Mouse (Mus musculus): ENCODE results near the gene Zfp827. TPM values are rescaled to one million over a fixed set of nuclear protein-coding genes. Genes with fewer than 3 reads are reported as not detected.

Zfp827 gene
- polyA plus RNA-seq, 1 experiment from 2014 or later, result 5.8 TPM

DNA sequence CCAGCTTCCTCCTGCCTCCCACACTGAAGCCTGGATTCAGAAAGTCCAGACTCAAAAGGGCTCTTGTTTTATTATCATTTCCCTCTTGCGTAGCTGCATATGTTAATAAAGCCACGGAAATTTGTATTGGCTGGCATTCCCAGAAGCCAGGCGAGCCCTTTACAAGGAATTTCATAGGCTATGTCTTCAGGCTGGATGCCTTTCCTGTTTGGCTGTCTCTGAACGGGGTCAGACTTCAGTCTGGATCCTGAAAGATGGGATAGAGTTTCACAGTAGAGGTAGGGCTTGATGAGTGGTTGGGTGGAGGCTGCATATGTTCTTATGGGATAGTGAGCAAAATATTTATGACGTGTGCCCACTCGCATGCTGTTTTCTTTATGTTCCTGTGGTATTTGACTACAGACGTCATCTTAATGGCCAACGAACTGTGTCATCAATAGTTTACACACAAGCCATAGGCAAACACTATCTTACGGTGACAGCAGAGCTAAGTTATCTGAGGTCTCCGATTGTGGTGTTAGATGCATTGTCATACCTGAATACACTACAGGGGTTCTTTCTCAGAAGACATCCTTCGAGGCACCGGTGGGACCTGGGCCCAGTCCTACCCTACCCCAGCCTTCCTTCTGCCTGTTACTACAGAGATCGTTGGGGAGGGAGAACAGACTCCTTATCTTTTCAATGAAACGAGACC is 75.1 kb downstream of the Zfp827 start:
- H3K4me1 ChIP-seq, result peaks cover 9% of the 10 kb centered on the region; the same call in 1 of the 2 replicates
- H3K27me3 ChIP-seq (ENCODE audit: insufficient read depth, poor library complexity, severe bottlenecking), result no peaks in the 10 kb centered on the region
- H3K27ac ChIP-seq, result no peak overlapping the region
- peaks cover 27% of the 10 kb centered on the region for H3K36me3 ChIP-seq
- no peak overlapping the region for H3K4me3 ChIP-seq
- DNase-seq (ENCODE audit: low spot score), result no peak
- no peaks in the 10 kb centered on the region for H3K9me3 ChIP-seq
- WGBS, result 79% methylated on average over 14 of the region's 14 CpGs

DNA sequence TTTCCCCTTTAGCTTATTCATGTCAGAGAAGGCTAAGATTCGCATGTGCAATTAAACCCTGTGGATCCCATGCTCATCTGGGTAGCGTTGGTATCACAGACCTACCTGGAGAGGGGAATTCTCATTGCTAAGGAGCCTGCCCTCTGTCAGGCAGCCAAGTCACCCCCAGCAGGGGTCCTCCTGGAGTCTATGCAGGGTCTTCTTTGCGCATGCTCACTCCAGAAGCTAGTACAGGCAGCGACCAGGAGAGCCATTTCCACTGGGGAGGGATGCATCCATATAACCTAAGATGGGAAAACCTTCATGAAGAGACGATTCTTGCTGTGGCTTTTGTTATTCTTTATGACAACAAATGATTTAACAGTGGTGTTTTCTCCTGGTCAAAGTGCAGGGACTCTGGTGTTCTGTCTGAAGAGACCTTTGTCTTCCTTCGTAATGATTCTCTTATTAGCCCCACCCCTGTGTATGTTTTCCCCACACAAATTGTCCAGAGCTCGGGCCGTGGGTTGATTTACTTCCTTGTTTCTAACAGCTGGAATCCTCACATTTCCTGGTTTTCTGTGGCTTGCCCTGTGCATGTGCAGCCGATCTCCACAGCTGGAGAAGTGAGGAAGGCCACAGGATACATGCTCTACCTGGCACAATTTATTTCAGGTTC is 75.8 kb downstream of the Zfp827 start:
- H3K27ac ChIP-seq, result no peak overlapping the region
- whole genome bisulfite sequencing, result 82% methylated on average over 9 of the region's 9 CpGs
- DNase-seq (ENCODE audit: low spot score), result no peak
- H3K27me3 ChIP-seq (ENCODE audit: insufficient read depth, poor library complexity, severe bottlenecking), result no peaks in the 10 kb centered on the region
- peaks cover 9% of the 10 kb centered on the region; the same call in 1 of the 2 replicates for H3K4me1 ChIP-seq
- no peak overlapping the region for H3K4me3 ChIP-seq
- no peaks in the 10 kb centered on the region for H3K9me3 ChIP-seq
- peaks cover 33% of the 10 kb centered on the region for H3K36me3 ChIP-seq

DNA sequence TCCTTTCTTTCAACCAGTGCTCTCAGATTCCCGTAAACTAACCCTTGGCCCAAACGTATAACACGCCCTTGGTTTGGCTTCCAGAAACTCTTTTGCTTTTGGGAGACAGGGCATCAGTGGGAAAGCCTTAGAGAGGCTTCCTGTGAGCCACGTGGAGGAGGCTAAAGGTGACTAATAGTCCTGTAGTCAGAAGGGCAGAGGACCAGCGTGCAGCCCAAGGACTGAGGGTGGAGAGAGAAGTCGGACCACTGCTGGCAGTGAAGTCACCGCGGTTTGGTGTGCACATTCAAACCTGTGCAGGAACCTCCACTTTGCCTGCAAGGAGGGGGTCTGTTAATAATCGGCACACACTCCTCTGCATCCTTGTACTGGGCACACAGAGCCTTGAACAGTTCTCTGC is 76.4 kb downstream of the Zfp827 start:
- 83% methylated on average over 9 of the region's 9 CpGs for WGBS
- Histone ChIP-seq H3K4me3 (no peak overlapping the region), H3K4me1 (peaks cover 9% of the 10 kb centered on the region; the same call in 1 of the 2 replicates), H3K27ac (no peak overlapping the region), H3K36me3 (peaks cover 34% of the 10 kb centered on the region), H3K9me3 (no peaks in the 10 kb centered on the region), H3K27me3 (ENCODE audit: insufficient read depth, poor library complexity, severe bottlenecking) (no peaks in the 10 kb centered on the region)
- no peak for DNase-seq (ENCODE audit: low spot score)

DNA sequence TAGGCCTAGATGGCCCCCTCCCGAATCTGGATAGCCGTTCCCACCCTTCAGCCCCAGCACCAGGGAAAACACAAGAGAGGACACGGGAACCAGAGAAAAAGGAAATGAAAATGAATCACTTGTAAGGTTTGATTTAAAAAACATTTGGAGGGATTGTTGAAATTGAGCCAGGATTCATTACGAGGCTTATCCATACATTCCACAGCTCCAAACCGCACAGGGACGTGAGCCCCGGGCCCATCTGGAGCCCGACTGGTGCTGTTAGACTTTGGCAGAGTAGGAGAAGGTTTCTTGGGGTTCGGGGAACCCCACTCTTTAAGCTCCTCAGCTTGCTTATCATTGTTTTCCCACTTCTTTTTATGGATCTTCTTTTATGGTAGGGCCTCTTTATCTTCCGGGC is 76.9 kb downstream of the Zfp827 start:
- no peak for DNase-seq (ENCODE audit: low spot score)

DNA sequence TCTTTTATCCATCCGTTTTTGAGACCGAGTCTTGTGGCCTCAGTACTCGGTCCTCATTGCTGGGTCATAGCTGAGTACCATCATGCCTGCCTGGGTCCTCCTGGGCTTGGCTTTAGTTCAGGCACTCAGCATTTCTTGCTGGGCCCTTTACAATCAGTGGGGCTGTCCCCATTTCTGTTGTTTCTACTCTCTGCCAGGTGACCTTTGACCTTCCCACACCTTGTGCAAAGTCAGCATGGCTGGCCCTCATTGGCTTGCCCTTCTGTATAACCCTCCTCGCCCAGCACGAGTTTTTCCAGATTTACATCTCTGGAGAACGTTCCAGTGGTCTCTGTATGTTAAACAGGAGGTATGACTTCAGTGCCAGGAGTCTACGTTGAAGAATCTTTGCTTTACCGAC is 83.2 kb downstream of the Zfp827 start:
- no peaks in the 10 kb centered on the region for H3K27me3 ChIP-seq (ENCODE audit: insufficient read depth, poor library complexity, severe bottlenecking)
- H3K27ac ChIP-seq, result no peak overlapping the region
- H3K36me3 ChIP-seq, result peaks cover 46% of the 10 kb centered on the region
- H3K9me3 ChIP-seq, result no peaks in the 10 kb centered on the region
- H3K4me3 ChIP-seq, result no peak overlapping the region
- 89% methylated on average over 8 of the region's 8 CpGs for WGBS
- no peak for DNase-seq (ENCODE audit: low spot score)
- peaks cover 15% of the 10 kb centered on the region for H3K4me1 ChIP-seq

More for the DNA sequence above, 76.9 kb downstream of the Zfp827 start:
- peaks cover 32% of the 10 kb centered on the region for H3K36me3 ChIP-seq
- peaks cover 9% of the 10 kb centered on the region; the same call in 1 of the 2 replicates for H3K4me1 ChIP-seq
- no peaks in the 10 kb centered on the region for H3K27me3 ChIP-seq (ENCODE audit: insufficient read depth, poor library complexity, severe bottlenecking)
- H3K27ac ChIP-seq, result no peak overlapping the region
- 81% methylated on average over 10 of the region's 10 CpGs for WGBS
- no peaks in the 10 kb centered on the region for H3K9me3 ChIP-seq
- H3K4me3 ChIP-seq, result no peak overlapping the region

DNA sequence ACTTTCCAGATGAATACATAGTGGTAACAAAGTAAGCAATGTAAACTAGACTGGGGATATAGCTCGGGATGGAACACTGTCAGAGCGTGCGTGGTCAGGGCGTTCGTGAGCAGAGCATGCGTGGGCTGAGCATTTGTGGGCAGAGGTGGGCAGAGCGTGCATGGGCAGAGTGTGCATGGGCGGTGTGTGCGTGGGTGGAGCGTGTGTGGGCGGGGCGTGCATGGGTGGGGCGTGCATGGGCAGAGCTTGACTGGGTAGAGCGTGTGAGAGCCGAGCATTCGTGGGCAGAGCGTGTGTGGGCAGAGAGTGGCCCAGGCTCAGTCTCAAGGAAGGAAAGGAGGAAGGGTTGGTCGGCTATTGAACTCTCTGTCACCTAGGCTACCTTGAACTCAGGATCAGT is 84.2 kb downstream of the Zfp827 start:
- H3K27ac ChIP-seq, result no peak overlapping the region
- WGBS, result 94% methylated on average over 18 of the region's 18 CpGs
- H3K4me1 ChIP-seq, result peaks cover 17% of the 10 kb centered on the region
- no peaks in the 10 kb centered on the region for H3K9me3 ChIP-seq
- no peak overlapping the region for H3K4me3 ChIP-seq
- no peaks in the 10 kb centered on the region for H3K27me3 ChIP-seq (ENCODE audit: insufficient read depth, poor library complexity, severe bottlenecking)
- H3K36me3 ChIP-seq, result peaks cover 38% of the 10 kb centered on the region
- DNase-seq (ENCODE audit: low spot score), result no peak

DNA sequence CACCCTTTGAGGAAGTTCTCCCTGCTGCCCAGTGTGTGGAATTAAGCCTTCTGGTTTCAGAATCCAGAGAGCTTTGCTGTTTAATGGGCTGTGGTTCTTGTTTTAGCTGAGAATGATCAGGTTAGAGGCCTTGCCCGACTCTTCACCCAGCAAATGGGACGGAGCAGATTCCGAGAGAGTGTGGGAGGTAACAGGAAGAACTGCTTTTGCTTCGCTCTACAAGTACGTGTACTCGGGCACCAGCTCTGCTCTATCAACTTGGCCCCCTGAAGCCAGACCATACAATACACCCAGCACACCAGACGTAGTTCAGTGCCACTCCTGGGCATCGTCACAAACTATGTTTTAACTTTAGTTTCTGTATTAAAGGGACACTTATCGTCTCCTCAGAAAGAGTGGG is 85.3 kb downstream of the Zfp827 start:
- Histone ChIP-seq H3K27ac (no peak overlapping the region), H3K36me3 (peaks cover 44% of the 10 kb centered on the region), H3K27me3 (ENCODE audit: insufficient read depth, poor library complexity, severe bottlenecking) (no peaks in the 10 kb centered on the region), H3K4me3 (no peak overlapping the region), H3K4me1 (peaks cover 22% of the 10 kb centered on the region), H3K9me3 (no peaks in the 10 kb centered on the region)
- no peak for DNase-seq (ENCODE audit: low spot score)
- WGBS, result 81% methylated on average over 9 of the region's 9 CpGs

DNA sequence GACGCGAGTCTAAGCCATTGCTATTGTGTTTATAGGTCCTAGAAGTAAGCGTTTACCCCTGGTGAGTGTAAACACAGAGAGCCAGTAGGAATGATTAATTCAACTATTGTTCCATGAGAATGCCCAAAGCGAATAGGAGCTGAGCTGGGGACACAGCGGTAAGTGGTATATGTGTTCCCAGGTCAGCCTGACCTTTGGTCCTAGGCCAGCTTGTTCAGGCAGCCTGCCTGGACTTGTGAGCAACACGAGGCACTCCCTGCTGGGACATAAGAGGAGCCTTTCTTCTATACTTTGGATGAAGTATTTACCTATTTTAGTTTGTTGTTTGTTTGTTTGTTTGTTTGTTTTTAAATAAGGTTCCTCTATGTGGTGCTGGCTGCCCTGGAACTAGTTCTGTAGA is 86.3 kb downstream of the Zfp827 start:
- no peaks in the 10 kb centered on the region for H3K9me3 ChIP-seq
- H3K4me1 ChIP-seq, result peaks cover 22% of the 10 kb centered on the region
- H3K27ac ChIP-seq, result no peak overlapping the region
- H3K27me3 ChIP-seq (ENCODE audit: insufficient read depth, poor library complexity, severe bottlenecking), result no peaks in the 10 kb centered on the region
- WGBS, result 87% methylated on average over 6 of the region's 6 CpGs
- no peak overlapping the region for H3K4me3 ChIP-seq
- peaks cover 48% of the 10 kb centered on the region for H3K36me3 ChIP-seq
- DNase-seq (ENCODE audit: low spot score), result no peak

DNA sequence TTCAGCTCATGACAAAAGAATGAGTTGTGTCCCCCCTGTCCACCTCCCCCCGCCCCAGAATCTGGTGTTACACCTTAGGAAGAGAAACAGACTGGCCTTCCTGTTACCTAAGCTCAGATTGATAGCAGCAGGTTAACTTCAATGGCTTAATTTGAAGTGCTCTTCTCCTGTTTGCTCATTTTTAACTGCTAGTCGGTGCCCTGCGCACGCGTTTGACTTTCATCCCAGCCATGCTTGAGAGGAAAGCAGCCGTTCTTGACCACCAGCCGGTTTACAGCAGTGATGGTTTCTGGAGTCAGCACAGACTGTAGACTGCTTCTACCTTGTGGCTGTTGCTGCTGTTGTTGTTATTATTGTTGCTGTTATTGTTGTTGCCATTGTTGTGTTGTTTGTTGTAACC is 88.2 kb downstream of the Zfp827 start:
- WGBS, result 81% methylated on average over 7 of the region's 7 CpGs
- peaks cover 22% of the 10 kb centered on the region for H3K4me1 ChIP-seq
- no peaks in the 10 kb centered on the region for H3K27me3 ChIP-seq (ENCODE audit: insufficient read depth, poor library complexity, severe bottlenecking)
- no peak overlapping the region for H3K27ac ChIP-seq
- no peaks in the 10 kb centered on the region for H3K9me3 ChIP-seq
- no peak overlapping the region for H3K4me3 ChIP-seq
- no peak for DNase-seq (ENCODE audit: low spot score)
- H3K36me3 ChIP-seq, result peaks cover 58% of the 10 kb centered on the region

DNA sequence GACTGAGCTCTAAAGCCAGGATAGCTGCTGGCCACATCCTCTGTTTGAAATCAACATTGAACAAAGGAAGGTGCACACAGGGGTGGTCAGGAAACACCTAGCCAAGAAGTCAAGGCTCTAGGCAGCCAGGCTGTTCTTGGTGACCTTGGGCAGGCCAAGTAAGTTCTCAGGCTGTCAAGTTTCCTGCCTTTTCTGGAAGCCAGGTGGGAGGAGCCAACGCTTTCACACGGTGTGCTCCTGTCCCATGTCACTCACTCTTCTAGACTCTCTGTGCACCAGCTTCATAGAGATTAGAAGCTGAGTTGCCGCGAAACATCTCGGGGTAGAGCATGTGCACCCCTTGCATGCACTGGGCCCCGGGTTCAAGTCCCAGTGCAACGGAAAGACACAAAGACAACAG is 89.5 kb downstream of the Zfp827 start:
- no peak for DNase-seq (ENCODE audit: low spot score)
- H3K4me1 ChIP-seq, result peaks cover 22% of the 10 kb centered on the region
- H3K27ac ChIP-seq, result peak overlapping the region; percentile 32; the same call in 1 of the 2 replicates
- 66% methylated on average over 7 of the region's 7 CpGs for WGBS
- no peaks in the 10 kb centered on the region for H3K9me3 ChIP-seq
- H3K4me3 ChIP-seq, result no peak overlapping the region
- H3K27me3 ChIP-seq (ENCODE audit: insufficient read depth, poor library complexity, severe bottlenecking), result no peaks in the 10 kb centered on the region
- H3K36me3 ChIP-seq, result peaks cover 60% of the 10 kb centered on the region

DNA sequence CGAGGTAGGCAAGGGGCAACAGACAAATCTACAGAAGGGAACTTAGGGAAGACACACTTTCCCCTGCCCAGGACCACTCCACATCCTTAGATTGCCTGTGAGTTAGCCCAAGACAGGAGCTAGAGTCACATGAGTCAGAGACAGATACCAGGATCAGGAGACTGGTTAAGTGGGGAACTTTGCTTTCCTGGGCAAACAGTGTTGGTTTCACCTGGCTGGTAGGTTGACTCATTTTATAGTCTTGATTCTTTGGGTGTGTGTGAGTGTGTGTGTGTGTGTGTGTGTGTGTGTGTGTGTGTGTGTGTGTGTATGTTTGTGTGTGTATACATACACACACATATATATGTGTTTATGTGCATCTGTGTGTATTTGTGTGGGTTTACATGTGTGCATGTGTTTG is 93.4 kb downstream of the Zfp827 start:
- Histone ChIP-seq H3K27me3 (ENCODE audit: insufficient read depth, poor library complexity, severe bottlenecking) (no peaks in the 10 kb centered on the region), H3K27ac (no peak overlapping the region), H3K4me3 (no peak overlapping the region), H3K36me3 (peaks cover 72% of the 10 kb centered on the region), H3K4me1 (0 out of 2 replicates have a peak, but pooled peaks cover 6% of the 10 kb centered on the region), H3K9me3 (no peaks in the 10 kb centered on the region)
- DNase-seq (ENCODE audit: low spot score), result no peak
- WGBS, result 76% methylated on average over 1 of the region's 1 CpGs

DNA sequence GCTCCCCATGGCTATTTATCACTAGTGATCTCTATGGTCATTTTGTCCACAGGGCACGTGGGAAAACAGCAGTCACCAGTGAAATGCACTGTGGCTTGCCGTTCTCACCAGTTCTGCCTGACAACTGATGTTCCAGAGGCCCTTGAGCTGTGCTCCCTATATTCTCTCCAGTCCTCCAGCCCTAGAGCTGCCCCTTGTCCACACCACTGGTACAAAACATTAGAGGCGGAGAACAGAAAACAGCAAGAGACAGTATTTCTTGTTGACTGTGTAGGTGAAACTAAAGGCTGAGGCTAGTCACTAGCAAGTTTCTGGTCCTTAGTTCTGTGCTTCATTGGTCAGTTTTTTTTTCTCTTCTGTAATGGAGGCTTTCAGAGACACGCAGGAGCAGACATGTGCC is 96.0 kb downstream of the Zfp827 start:
- H3K4me3 ChIP-seq, result no peak overlapping the region
- WGBS, result 86% methylated on average over 4 of the region's 4 CpGs

DNA sequence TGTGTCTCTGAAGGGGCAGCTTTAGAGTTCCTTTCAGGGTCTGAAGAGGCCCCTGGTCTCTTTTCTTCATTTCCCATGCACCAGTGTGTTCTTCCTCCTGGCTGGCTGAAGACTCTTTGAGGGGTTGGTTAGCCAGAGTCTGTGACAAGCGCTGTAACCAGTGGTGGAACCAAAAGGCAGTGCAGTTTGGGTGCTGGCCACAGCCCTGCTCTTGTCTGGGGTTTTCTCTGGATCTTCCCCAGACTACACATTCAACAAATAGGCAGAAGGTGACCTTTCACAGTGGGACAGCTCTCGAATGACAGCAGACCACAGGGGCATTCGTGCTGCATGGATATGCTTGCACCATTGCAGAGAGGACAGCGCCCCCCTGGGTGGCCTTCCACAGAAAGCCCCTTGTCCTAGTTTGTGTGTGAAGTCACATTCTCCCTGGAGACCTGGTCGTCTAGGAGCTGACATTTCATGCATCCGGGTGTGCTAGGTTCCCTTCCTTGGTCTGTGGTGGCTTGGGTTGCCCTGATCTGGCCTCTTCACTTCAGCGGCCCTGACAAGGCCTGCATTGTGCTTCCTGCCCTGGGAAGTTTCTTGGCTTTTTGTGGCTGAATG is 99.1 kb downstream of the Zfp827 start:
- no peak for DNase-seq (ENCODE audit: low spot score)
- Histone ChIP-seq H3K4me1 (no peaks in the 10 kb centered on the region), H3K27ac (no peak overlapping the region), H3K27me3 (ENCODE audit: insufficient read depth, poor library complexity, severe bottlenecking) (no peaks in the 10 kb centered on the region), H3K4me3 (no peak overlapping the region), H3K36me3 (peaks cover 68% of the 10 kb centered on the region), H3K9me3 (no peaks in the 10 kb centered on the region)
- 71% methylated on average over 7 of the region's 7 CpGs for WGBS

More for the DNA sequence above, 96.0 kb downstream of the Zfp827 start:
- no peaks in the 10 kb centered on the region for H3K4me1 ChIP-seq
- H3K36me3 ChIP-seq, result peaks cover 73% of the 10 kb centered on the region
- H3K27me3 ChIP-seq (ENCODE audit: insufficient read depth, poor library complexity, severe bottlenecking), result no peaks in the 10 kb centered on the region
- no peak for DNase-seq (ENCODE audit: low spot score)
- no peak overlapping the region for H3K27ac ChIP-seq
- no peaks in the 10 kb centered on the region for H3K9me3 ChIP-seq
